Mouse (Mus musculus) CH12.LX (cell line): Measurements from ENCODE around the gene Pdlim1. TPM values are rescaled to one million over a fixed set of nuclear protein-coding genes. Genes with fewer than 3 reads are reported as not detected.
A peak's percentile ranks its signal among the peaks of the same experiment; 100 is the strongest.

Experiments used
- DNase-seq: peaks from one replicate; pipeline ENCODE4 v3.0.0-alpha.2; 2013; ENCODE audit errors: extremely low read depth
- H3K27ac ChIP-seq: 2 replicates; pipeline ENCODE4 v1.5.1; 2012; ENCODE audit warnings: low read depth, mild to moderate bottlenecking, control low read depth, moderate library complexity; ENCODE audit not compliant: insufficient read depth
- H3K27me3 ChIP-seq: replicated peaks from 2 replicates; pipeline ENCODE3; 2012; ENCODE audit warnings: inconsistent platforms
- H3K36me3 ChIP-seq, 2 experiments: replicated peaks in 1 of 2; 2 replicates each; pipeline versions ENCODE3 to v1.6.1; 2012; ENCODE audit warnings: inconsistent platforms in 1 of 2, low read length in 1 of 2, mild to moderate bottlenecking in 1 of 2, mixed read lengths in 1 of 2, moderate library complexity in 1 of 2; ENCODE audit not compliant: control insufficient read depth in 1 of 2, insufficient read depth in 1 of 2
- H3K4me1 ChIP-seq, 2 experiments: 2 replicates each; pipeline ENCODE4 v1.6.1; 2012; ENCODE audit warnings: inconsistent platforms in 1 of 2, moderate library complexity in 1 of 2; ENCODE audit not compliant: insufficient read depth in 2 of 2, control insufficient read depth in 1 of 2
- H3K4me2 ChIP-seq: 2 replicates; pipeline ENCODE4 v1.6.1; 2012; ENCODE audit warnings: low read depth, mild to moderate bottlenecking, control low read depth; ENCODE audit not compliant: poor library complexity, insufficient read depth, severe bottlenecking
- H3K4me3 ChIP-seq, 3 experiments: fragments of 150-350 bp in 1 of 3; sonication (generic) in 1 of 3; replicated peaks in 1 of 3; 2 replicates each; pipeline versions ENCODE3 to v1.5.1; 2011 to 2012; ENCODE audit warnings: low read depth in 2 of 3, low read length in 2 of 3, mild to moderate bottlenecking in 2 of 3, moderate library complexity in 2 of 3, control low read depth in 1 of 3, improper control_type of control experiment in 1 of 3, inconsistent platforms in 1 of 3, mixed read lengths in 1 of 3; ENCODE audit not compliant: poor library complexity in 1 of 3
- H3K79me2 ChIP-seq: replicated peaks from 2 replicates; pipeline ENCODE4 v1.6.1; 2012; ENCODE audit warnings: mild to moderate bottlenecking, moderate library complexity; ENCODE audit not compliant: control insufficient read depth, poor library complexity, insufficient read depth, severe bottlenecking; ENCODE audit errors: extremely low read depth
- H3K9ac ChIP-seq: 2 replicates; pipeline ENCODE4 v1.6.1; 2012; ENCODE audit warnings: low read depth, mild to moderate bottlenecking, control low read depth, moderate library complexity; ENCODE audit not compliant: insufficient read depth
- H3K9me3 ChIP-seq: replicated peaks from 2 replicates; pipeline ENCODE3; 2012; ENCODE audit warnings: low read length, inconsistent platforms, mixed read lengths
- BHLHE40 ChIP-seq: IDR thresholded peaks from 2 replicates; pipeline ENCODE4 v1.6.1; 2011; ENCODE audit warnings: mild to moderate bottlenecking, low read depth, low read length, improper control_type of control experiment
- CHD2 ChIP-seq: IDR thresholded peaks from 2 replicates; pipeline ENCODE4 v1.6.1; 2011; ENCODE audit warnings: low read length, improper control_type of control experiment
- ELF1 ChIP-seq: IDR thresholded peaks from 2 replicates; pipeline ENCODE4 v1.6.1; 2014; ENCODE audit warnings: low read depth, mild to moderate bottlenecking, inconsistent platforms, low read length, improper control_type of control experiment
- EP300 ChIP-seq: IDR thresholded peaks from 2 replicates; pipeline ENCODE4 v1.6.1; 2011; ENCODE audit warnings: low read length, improper control_type of control experiment
- ETS1 ChIP-seq: conservative IDR thresholded peaks from 2 replicates; pipeline ENCODE4 v1.6.1; 2012; ENCODE audit warnings: low read depth, mild to moderate bottlenecking, inconsistent platforms, low read length, improper control_type of control experiment, moderate library complexity
- IRF4 ChIP-seq: IDR thresholded peaks from 2 replicates; pipeline ENCODE4 v1.6.1; 2014; ENCODE audit warnings: low read depth, mild to moderate bottlenecking, inconsistent platforms, low read length, improper control_type of control experiment
- JUN ChIP-seq: IDR thresholded peaks from 2 replicates; pipeline ENCODE4 v1.6.1; 2011; ENCODE audit warnings: low read depth, mild to moderate bottlenecking, low read length, improper control_type of control experiment, moderate library complexity; ENCODE audit not compliant: insufficient read depth
- JUND ChIP-seq: conservative IDR thresholded peaks from 2 replicates; pipeline ENCODE4 v1.6.1; 2011; ENCODE audit warnings: low read depth, low read length, improper control_type of control experiment
- MAZ ChIP-seq: IDR thresholded peaks from 2 replicates; pipeline ENCODE4 v1.6.1; 2012; ENCODE audit warnings: low read depth, mild to moderate bottlenecking, inconsistent platforms, low read length, improper control_type of control experiment, moderate library complexity
- MEF2A ChIP-seq: IDR thresholded peaks from 2 replicates; pipeline ENCODE4 v1.6.1; 2014; ENCODE audit warnings: low read depth, mild to moderate bottlenecking, inconsistent platforms, low read length, improper control_type of control experiment, borderline replicate concordance
- MYC ChIP-seq: IDR thresholded peaks from 2 replicates; pipeline ENCODE4 v1.6.1; 2011; ENCODE audit warnings: low read depth, mild to moderate bottlenecking, improper control_type of control experiment, low read length
- NELFE ChIP-seq: IDR thresholded peaks from 2 replicates; pipeline ENCODE4 v1.6.1; 2011; ENCODE audit warnings: low read depth, low read length, improper control_type of control experiment
- RCOR1 ChIP-seq: conservative IDR thresholded peaks from 2 replicates; pipeline ENCODE4 v1.6.1; 2012; ENCODE audit warnings: low read depth, mild to moderate bottlenecking, inconsistent platforms, low read length, improper control_type of control experiment
- SMC3 ChIP-seq: IDR thresholded peaks from 2 replicates; pipeline ENCODE4 v1.6.1; 2011; ENCODE audit warnings: low read depth, low read length, improper control_type of control experiment
- TCF12 ChIP-seq: IDR thresholded peaks from 2 replicates; pipeline ENCODE4 v1.6.1; 2014; ENCODE audit warnings: low read depth, mild to moderate bottlenecking, inconsistent platforms, low read length, improper control_type of control experiment
- UBTF ChIP-seq: IDR thresholded peaks from 2 replicates; pipeline ENCODE4 v1.6.1; 2012; ENCODE audit warnings: low read depth, mild to moderate bottlenecking, inconsistent platforms, low read length, improper control_type of control experiment, moderate library complexity
- USF2 ChIP-seq: conservative IDR thresholded peaks from 2 replicates; pipeline ENCODE4 v1.6.1; 2011; ENCODE audit warnings: low read depth, low read length, improper control_type of control experiment
- dilution Hi-C: fragments of 300-500 bp; cut with MboI; formaldehyde crosslinking; loops from 2 replicates; pipeline ENCODE4 v1.14.3; 2020; ENCODE audit warnings: low sequenced_read_pairs; ENCODE audit not compliant: extremely low pct_unique_long_range_greater_than_20kb, extremely low pct_ligation_motif_present
- in situ Hi-C: fragments of 300-500 bp; cut with MboI; formaldehyde crosslinking; loops from 3 replicates; pipeline ENCODE4 v1.14.3; 2019; ENCODE audit warnings: low sequenced_read_pairs, low pct_ligation_motif_present, low pct_unique_long_range_greater_than_20kb, mixed read lengths
- polyA plus RNA-seq: library from polyadenylated mRNA; unstranded; fragments of >175 nt; gene quantifications from 2 replicates; pipeline ENCODE4 v1.2.1, GENCODE M21; 2012; ENCODE audit warnings: low read depth; ENCODE audit not compliant: insufficient read length
- total RNA-seq, 2 experiments: library from RNA; depleted of rRNA; stranded (reverse); fragments of 300-350 nt in 1 of 2; fragments of >200 nt in 1 of 2; gene quantifications; 2 replicates each; pipeline ENCODE4 v1.2.3; 2012 to 2014

Gene Pdlim1
- total and polyA plus RNA-seq, 3 experiments: 15.1 to 54.9 (median 18.7) TPM

DNA sequence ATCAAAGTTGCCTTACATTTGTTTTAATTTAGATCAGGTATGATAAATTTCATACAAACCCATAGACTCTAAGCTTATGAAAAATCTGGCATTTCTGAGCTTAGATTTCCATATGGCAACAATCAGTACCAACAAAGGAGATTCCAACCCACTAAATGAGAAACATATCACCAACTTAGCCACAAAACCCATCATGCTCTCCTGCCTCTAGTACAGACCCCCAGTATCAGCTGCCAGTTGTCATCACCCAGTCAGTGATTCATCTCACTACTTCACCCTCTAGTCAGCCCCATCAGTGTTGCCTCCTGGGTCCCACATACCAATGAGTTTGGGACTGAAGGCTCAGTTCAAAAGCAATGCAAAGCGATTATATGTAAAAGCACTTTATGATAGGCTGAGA, 12.2 kb downstream of the Pdlim1 start:
- Histone ChIP-seq H3K4me2 (no peak overlapping the region), H3K27me3 (no peaks in the 10 kb centered on the region), H3K79me2 (no peaks in the 10 kb centered on the region), H3K27ac (no peak overlapping the region), H3K9ac (no peak overlapping the region), H3K9me3 (no peaks in the 10 kb centered on the region), H3K4me1 (peaks cover 13 to 28% of the 10 kb centered on the region in 2 experiments), H3K36me3 (peaks cover 0 to 2% of the 10 kb centered on the region in 2 experiments), H3K4me3 (no peak overlapping the region)
- dilution Hi-C loops: no loop called here
- no peak for DNase-seq
- TF ChIP-seq RCOR1 (no peak), IRF4 (no peak), NELFE (no peak), USF2 (no peak), CHD2 (no peak), JUND (no peak), JUN (no peak), UBTF (no peak), MAZ (no peak)
- in situ Hi-C loops: no loop called here

GRCm38 (mm10) chr19:40257396-40257795, 14.2 kb downstream of the Pdlim1 start:
- H3K27ac ChIP-seq: no peak overlapping the region
- H3K79me2 ChIP-seq: no peaks in the 10 kb centered on the region
- peak overlapping the region in 1 of 3 experiments; percentile 17 for H3K4me3 ChIP-seq
- H3K9me3 ChIP-seq: no peaks in the 10 kb centered on the region
- dilution Hi-C loops (no loop called here), in situ Hi-C loops (no loop called here)
- H3K27me3 ChIP-seq: no peaks in the 10 kb centered on the region
- peaks cover 13 to 28% of the 10 kb centered on the region in 2 experiments for H3K4me1 ChIP-seq
- no peak; the same call in 1 of the 2 replicates for TF ChIP-seq MEF2A
- peak; percentile 29; the same call in 1 of the 2 replicates for TF ChIP-seq ELF1
- TF ChIP-seq SMC3: no peak
- 0 out of 2 replicates have a peak, but pooled peaks have one; percentile 10 for TF ChIP-seq TCF12
- no peak for TF ChIP-seq MYC
- TF ChIP-seq BHLHE40: peak; percentile 43; the same call in 1 of the 2 replicates
- TF ChIP-seq IRF4: peak; percentile 60; the same call in 1 of the 2 replicates
- 0 out of 2 replicates have a peak, but pooled peaks have one; percentile 27 for TF ChIP-seq MAZ
- peak; percentile 42; the same call in 1 of the 2 replicates for TF ChIP-seq EP300
- peak; percentile 43; the same call in 1 of the 2 replicates for TF ChIP-seq ETS1
- peak; percentile 72 for DNase-seq
- H3K36me3 ChIP-seq: peaks cover 0 to 2% of the 10 kb centered on the region in 2 experiments
- H3K4me2 ChIP-seq: peak overlapping the region; percentile 74
- H3K9ac ChIP-seq: no peak overlapping the region
